Mouse (Mus musculus) heart, embryonic 16.5 days (tissue): ENCODE data around the gene Fyn. TPM values are rescaled to one million over a fixed set of nuclear protein-coding genes. Genes with fewer than 3 reads are reported as not detected.
A peak's percentile ranks its signal among the peaks of the same experiment; 100 is the strongest.

Experiments used
- ATAC-seq: fragments of 200-750 bp; cut with Nextera tagmentation; replicated peaks from 2 replicates; pipeline ENCODE4 v1.8.0; 2017; ENCODE audit warnings: moderate number of reproducible peaks; ENCODE audit not compliant: insufficient read depth, low FRiP score; ENCODE audit errors: extremely low read depth
- H3K27ac ChIP-seq: fragments of 300-500 bp; sonication (generic); 2 replicates; pipeline ENCODE4 v1.5.1; 2014; ENCODE audit warnings: mild to moderate bottlenecking, low read length, control low read depth, moderate library complexity
- H3K27me3 ChIP-seq: fragments of 300-500 bp; sonication (generic); 2 replicates; pipeline ENCODE4 v1.6.1; 2014; ENCODE audit warnings: low read length, mixed read lengths; ENCODE audit not compliant: control insufficient read depth, insufficient read depth
- H3K36me3 ChIP-seq: fragments of 300-500 bp; sonication (generic); 2 replicates; pipeline ENCODE4 v1.6.1; 2014; ENCODE audit not compliant: control insufficient read depth, insufficient read depth
- H3K4me1 ChIP-seq: fragments of 300-500 bp; sonication (generic); 2 replicates; pipeline ENCODE4 v1.6.1; 2014; ENCODE audit warnings: low read length, mixed read lengths; ENCODE audit not compliant: control insufficient read depth, insufficient read depth
- H3K4me2 ChIP-seq: fragments of 300-500 bp; sonication (generic); 2 replicates; pipeline ENCODE4 v1.6.1; 2014; ENCODE audit warnings: low read depth, mild to moderate bottlenecking, control low read depth, low read length
- H3K4me3 ChIP-seq: fragments of 300-500 bp; sonication (generic); 2 replicates; pipeline ENCODE4 v1.5.1; 2014; ENCODE audit warnings: mild to moderate bottlenecking, control low read depth, low read length
- H3K9ac ChIP-seq: fragments of 300-500 bp; sonication (generic); 2 replicates; pipeline ENCODE4 v1.6.1; 2014; ENCODE audit warnings: low read length, control low read depth
- H3K9me3 ChIP-seq: fragments of 300-500 bp; sonication (generic); replicated peaks from 2 replicates; pipeline ENCODE4 v1.6.1; 2016; ENCODE audit warnings: low read length; ENCODE audit not compliant: control insufficient read depth
- WGBS: fragments of 180-500 bp; shearing (Covaris S2); extraction: QIAGEN DNeasy Blood & Tissue Kit; methylation state at CpG from one replicate; pipeline ENCODE4 v1.1.7; 2014; 5-methylcytosine and 5-hydroxymethylcytosine counted together
- polyA plus RNA-seq: library from polyadenylated mRNA; unstranded; fragments of >200 nt; fragmentation: Nextera tagmentation; extraction: Ambion mirVana; gene quantifications from 2 replicates; pipeline ENCODE4 v1.2.1, GENCODE M21; 2015

Fyn gene
- polyA plus RNA-seq, 1 experiment from 2014 or later, result 15.0 TPM

DNA sequence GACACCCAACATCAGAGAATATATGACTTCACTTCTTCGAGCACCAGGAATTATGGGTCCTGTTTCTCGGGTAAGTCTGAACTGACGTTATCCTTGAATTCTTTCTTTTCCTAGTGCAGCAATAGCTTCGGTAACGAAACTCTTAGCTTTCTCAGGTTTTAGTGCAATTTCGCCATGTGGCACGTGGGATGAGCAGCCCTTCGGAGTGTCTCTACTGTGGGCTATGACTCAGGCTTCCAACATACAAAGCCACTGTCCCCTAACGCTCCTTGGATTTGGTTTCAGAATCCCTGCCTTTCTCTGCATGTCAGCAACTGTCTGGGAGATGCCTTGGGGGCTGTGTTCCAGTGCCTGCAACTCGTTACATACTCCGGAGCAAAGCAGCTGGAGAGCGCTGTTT lies 215.1 kb downstream of the Fyn start:
- H3K9me3 ChIP-seq, result no peaks in the 10 kb centered on the region
- no peak overlapping the region for H3K9ac ChIP-seq
- H3K27me3 ChIP-seq, result no peaks in the 10 kb centered on the region
- no peaks in the 10 kb centered on the region for H3K36me3 ChIP-seq
- peaks cover 10% of the 10 kb centered on the region for H3K4me1 ChIP-seq
- H3K27ac ChIP-seq, result no peak overlapping the region
- 88% methylated on average over 12 of the region's 12 CpGs for WGBS
- no peak for ATAC-seq
- no peak overlapping the region for H3K4me3 ChIP-seq
- H3K4me2 ChIP-seq, result no peak overlapping the region

DNA sequence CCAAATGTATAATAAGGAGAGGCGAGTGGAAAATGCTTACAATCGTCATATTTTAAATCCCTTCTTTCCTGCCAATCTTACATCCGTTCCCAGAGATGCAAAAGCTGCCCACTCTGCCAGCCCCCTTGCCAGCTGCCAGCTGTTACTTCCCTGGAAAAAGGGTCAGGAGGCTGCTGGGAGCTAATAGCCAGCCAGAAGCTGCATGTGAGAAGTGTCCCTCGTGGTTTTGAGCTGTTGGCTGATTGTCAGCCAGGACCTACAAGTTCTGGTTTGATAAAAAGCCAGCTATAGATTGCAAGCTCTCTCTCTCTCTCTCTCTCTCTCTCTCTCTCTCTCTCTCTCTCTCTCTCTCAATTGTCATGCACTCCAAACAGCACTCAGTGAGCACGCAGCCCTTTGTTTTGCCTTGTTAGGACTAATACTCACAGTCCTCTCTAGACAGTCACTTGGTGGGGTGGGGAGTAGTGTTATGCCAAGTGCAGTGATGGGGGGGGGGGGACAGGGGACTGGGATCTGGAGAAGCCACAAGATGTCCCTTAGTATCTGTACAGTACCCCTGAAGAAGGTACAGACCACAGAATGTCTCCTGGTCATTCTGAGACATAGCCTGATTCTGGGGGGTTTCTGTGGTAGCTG lies 218.8 kb downstream of the Fyn start:
- H3K36me3 ChIP-seq, result no peaks in the 10 kb centered on the region
- H3K9ac ChIP-seq, result peak overlapping the region; percentile 41; the same call in 1 of the 2 replicates
- H3K4me2 ChIP-seq, result no peak overlapping the region
- no peaks in the 10 kb centered on the region for H3K9me3 ChIP-seq
- no peak overlapping the region for H3K4me3 ChIP-seq
- H3K27me3 ChIP-seq, result no peaks in the 10 kb centered on the region
- H3K27ac ChIP-seq, result no peak overlapping the region
- peak; percentile 67; the same call in 1 of the 2 replicates for ATAC-seq
- H3K4me1 ChIP-seq, result peaks cover 10% of the 10 kb centered on the region
- WGBS, result 36% methylated on average over 5 of the region's 5 CpGs

DNA sequence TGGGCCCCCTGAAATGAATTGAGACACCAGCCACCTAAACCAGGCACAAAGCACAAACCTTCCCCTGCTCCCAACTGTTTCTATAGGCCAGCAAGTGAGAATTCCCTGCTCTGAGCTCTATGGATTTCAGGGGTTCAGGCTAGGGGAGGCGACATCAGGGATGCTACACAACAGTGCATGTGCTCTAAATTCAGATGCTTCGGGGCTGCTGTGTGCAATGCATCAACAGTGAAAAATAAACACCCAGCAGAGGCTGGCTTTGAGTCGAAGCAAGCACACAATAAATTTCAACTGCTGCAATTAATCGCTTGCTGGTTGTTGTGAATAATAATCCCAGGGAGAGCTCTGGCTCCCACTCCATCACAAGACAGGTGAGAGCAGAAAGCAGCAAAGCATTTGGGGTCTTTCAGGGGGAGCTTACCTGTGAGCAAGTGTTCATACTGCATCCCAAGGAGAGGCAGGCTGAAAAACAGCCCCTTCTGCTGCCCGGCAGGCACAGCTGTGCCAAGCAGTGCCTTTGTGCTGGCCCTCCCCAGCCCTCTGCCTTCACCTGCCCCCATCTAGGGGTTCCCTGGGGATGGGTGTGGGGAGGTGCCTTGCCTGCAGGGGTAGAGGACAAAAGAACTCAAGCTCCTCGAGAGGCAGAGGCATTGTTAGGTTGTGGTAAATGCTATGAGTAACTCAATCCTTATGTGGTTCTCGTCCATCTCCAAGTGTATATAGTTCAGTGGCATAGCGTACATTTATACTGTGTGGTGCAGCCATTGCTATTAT lies 219.5 kb downstream of the Fyn start:
- Histone ChIP-seq H3K27me3 (no peaks in the 10 kb centered on the region), H3K9me3 (peaks cover 3% of the 10 kb centered on the region; the same call in 1 of the 2 replicates), H3K4me2 (no peak overlapping the region), H3K4me1 (peaks cover 10% of the 10 kb centered on the region), H3K9ac (peak overlapping the region; percentile 41; the same call in 1 of the 2 replicates), H3K27ac (no peak overlapping the region), H3K36me3 (no peaks in the 10 kb centered on the region), H3K4me3 (no peak overlapping the region)
- 79% methylated on average over 8 of the region's 8 CpGs for WGBS
- no peak for ATAC-seq

DNA sequence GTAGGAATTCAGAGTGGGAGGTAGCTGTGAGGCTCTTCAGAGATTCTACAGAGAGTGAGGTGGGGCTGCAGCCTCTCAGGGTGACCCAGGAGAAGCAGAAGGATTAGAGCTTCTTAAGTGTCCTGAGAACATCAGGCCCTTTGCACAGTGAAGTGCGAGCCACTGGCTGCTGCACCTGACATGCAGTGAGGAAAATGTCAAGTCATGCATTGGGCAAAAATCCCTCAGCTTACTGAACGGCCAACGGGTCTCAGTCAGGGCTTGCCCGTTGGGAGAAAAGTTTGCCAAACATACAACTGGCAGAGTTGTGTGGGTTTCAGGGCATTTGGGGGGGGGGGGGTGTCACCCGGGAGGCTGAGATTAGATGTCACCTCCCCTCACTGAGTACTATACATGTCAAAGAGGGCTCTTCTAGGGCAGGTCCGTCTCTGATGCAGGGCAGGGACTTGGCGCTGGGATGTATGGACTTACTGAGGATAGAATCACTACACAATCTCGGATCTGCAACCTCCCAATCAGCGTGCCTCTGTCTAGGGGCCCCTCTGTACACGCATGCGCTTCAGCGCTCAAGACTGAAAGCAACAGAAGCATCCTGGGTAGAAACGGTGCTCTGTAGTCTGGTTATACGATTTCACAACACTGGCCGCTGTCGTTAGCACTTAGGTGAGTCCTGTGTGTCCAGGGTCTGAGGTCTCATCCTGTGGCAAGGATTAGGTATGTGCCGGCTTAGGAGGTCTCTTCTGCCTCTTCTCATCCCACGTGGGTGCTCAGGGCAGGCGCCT lies 221.3 kb downstream of the Fyn start:
- ATAC-seq, result no peak
- Histone ChIP-seq H3K4me3 (no peak overlapping the region), H3K9ac (no peak overlapping the region), H3K4me1 (peaks cover 10% of the 10 kb centered on the region), H3K27me3 (no peaks in the 10 kb centered on the region), H3K36me3 (0 out of 2 replicates have a peak, but pooled peaks cover 3% of the 10 kb centered on the region), H3K27ac (no peak overlapping the region), H3K9me3 (peaks cover 12% of the 10 kb centered on the region), H3K4me2 (no peak overlapping the region)
- 74% methylated on average over 19 of the region's 19 CpGs for WGBS

DNA sequence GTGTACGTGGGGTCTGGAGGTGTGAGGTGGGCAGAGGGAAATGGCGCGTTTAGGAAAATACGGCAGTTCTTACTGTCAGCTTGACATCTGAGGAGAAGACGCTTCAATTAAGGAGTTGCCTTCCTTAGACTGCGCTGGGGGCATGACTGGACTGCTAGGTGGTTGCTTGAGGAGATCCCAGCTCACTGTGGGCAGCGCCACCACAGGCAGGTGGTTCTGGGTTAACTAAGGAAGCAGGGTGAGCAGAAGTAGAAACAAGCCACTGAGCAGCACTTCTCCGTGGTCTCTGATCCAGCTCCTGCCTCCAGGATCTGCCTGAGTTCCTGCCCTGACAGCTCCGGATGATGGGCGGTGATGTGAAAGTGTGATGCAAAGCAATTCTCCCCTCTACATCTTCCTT lies 222.0 kb downstream of the Fyn start:
- H3K9me3 ChIP-seq, result peaks cover 12% of the 10 kb centered on the region
- peaks cover 12% of the 10 kb centered on the region for H3K4me1 ChIP-seq
- no peak overlapping the region for H3K27ac ChIP-seq
- no peak overlapping the region for H3K4me3 ChIP-seq
- H3K4me2 ChIP-seq, result no peak overlapping the region
- 80% methylated on average over 10 of the region's 10 CpGs for WGBS
- H3K27me3 ChIP-seq, result no peaks in the 10 kb centered on the region
- no peak for ATAC-seq
- no peak overlapping the region for H3K9ac ChIP-seq
- H3K36me3 ChIP-seq, result 0 out of 2 replicates have a peak, but pooled peaks cover 3% of the 10 kb centered on the region

DNA sequence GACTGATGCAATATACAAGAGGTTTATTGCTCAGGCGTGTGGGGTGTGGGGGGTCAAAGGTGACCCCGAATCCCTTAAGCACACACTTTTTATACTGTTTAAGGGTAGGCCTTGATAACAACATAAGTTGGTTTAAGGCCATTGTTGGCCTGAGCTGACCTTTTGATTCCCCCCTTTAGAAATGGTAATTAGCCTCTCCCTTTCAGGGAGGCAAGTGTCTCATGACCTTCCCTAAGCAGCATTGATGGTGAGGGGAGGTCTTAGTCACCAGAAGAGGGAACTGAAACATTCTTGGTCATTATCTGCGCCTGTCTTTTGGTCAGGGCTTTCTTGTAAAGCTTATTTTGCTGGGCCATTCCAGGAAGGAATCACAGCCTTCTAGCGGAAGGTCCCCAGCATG lies 223.8 kb downstream of the Fyn start:
- no peak overlapping the region for H3K4me2 ChIP-seq
- no peak overlapping the region for H3K4me3 ChIP-seq
- no peak overlapping the region for H3K27ac ChIP-seq
- H3K36me3 ChIP-seq, result 0 out of 2 replicates have a peak, but pooled peaks cover 3% of the 10 kb centered on the region
- H3K9ac ChIP-seq, result no peak overlapping the region
- WGBS, result 86% methylated on average over 4 of the region's 4 CpGs
- H3K27me3 ChIP-seq, result no peaks in the 10 kb centered on the region
- H3K4me1 ChIP-seq, result peaks cover 10% of the 10 kb centered on the region
- no peak for ATAC-seq
- peaks cover 12% of the 10 kb centered on the region for H3K9me3 ChIP-seq

DNA sequence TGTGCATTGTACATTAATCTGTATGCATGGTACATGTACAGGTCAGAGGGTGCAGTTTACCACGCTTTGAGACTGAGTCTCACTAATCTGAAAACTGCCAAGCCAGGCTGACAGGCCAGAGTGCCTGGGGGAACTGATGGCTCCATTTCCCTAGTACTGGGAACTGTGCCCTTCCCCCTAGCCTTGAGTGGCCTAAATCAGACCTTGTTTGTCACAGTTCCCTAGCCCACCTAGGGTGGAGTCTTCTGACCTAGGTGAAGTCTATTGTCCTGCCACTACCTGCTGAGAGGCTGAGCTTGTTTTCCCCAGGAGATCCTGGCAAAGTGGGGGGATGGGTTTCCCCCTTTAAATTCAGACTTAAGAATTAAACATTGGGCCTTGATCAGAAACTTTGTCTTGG lies 226.1 kb downstream of the Fyn start:
- Histone ChIP-seq H3K4me1 (peaks cover 9% of the 10 kb centered on the region; the same call in 1 of the 2 replicates), H3K4me2 (no peak overlapping the region), H3K9me3 (peaks cover 12% of the 10 kb centered on the region), H3K4me3 (no peak overlapping the region), H3K27ac (no peak overlapping the region), H3K27me3 (no peaks in the 10 kb centered on the region), H3K9ac (no peak overlapping the region), H3K36me3 (0 out of 2 replicates have a peak, but pooled peaks cover 3% of the 10 kb centered on the region)
- 61% methylated on average over 1 of the region's 1 CpGs for WGBS
- no peak for ATAC-seq

DNA sequence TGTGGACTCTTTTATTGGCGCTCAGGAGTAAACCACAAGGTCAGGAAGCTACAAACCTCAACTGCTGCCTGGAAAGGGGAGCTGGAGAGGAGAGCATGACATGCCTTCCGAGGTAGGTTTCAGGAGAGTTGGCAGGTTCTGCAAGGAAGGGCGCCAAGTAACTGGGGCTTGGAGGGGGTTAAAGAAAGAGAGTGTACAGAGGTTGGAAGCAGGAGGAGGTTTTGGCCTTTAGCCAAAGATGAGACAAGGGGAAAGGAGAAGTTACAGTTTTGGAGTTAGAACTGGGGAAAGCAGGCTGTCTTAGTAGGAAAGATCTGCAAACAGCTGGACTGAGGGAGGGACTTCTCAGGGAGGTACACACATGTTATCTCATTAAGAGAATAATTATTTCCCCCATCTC lies 227.2 kb downstream of the Fyn start:
- Histone ChIP-seq H3K4me3 (no peak overlapping the region), H3K27ac (peak overlapping the region; percentile 30; the same call in 1 of the 2 replicates), H3K9ac (no peak overlapping the region), H3K4me2 (no peak overlapping the region), H3K27me3 (no peaks in the 10 kb centered on the region), H3K36me3 (0 out of 2 replicates have a peak, but pooled peaks cover 3% of the 10 kb centered on the region), H3K9me3 (peaks cover 12% of the 10 kb centered on the region), H3K4me1 (peaks cover 9% of the 10 kb centered on the region; the same call in 1 of the 2 replicates)
- no peak for ATAC-seq
- 42% methylated on average over 3 of the region's 3 CpGs for WGBS
